Mouse (Mus musculus) left cerebral cortex, adult 9 months (tissue): ENCODE measurements around the gene Gm10778.

Experiments
- DNase-seq, 2 experiments: peaks; one replicate each; pipeline ENCODE4 v3.0.0; 2022; ENCODE audit warnings: low spot score in 2 of 2

Gene Gm10778

DNA sequence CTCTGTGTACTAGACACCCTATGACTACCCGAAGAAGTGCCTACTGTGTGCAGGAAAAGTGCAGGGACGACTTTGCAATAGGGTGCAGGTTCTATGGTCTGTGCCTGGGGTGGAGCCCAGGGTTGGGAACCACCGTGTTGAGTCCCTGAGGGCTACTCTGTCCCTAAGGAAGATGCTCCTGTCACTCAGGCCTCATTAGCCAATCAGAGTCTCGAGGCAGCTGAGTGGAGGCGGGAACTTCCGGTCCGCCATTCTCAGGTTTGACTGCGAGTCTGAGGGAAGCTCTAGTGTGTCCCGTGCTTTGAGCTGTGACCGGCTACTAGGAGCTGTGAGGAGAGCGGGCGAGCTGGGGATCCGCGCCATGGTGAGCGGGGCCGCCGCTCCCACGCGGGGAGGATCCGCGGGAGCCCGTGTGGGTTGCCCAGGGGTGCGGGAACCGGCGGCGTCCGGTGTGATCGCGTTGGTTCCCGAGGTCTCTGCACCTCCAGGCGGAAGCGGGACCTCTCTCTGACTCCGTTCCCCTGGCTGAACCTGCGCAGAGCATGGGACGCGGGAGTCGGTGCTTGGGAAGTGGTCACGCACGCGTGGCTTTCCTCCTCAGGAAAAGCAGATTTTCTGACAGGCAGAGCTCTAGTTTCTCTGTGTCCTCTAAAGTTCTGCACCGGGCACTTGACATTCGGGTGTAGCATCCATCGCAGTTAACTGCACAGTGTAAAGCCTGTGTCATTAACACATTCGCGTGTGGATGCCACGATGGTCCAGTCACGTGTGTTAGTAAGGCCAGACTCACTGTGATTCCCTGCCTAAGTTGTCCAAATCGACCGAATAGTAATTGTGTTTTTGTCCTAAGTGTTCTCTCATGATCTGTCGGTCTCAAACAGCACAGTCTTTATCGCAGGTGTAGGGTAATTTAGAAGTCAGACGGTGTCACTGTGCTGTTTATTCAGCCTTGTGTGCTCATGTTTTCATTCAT is at the start of gene Gm10778:
Gene Gm10778, plus strand, starts transcription at position 257 of the 973 bp plus-strand sequence.
- peak; percentile 79 to 92 for DNase-seq

DNA sequence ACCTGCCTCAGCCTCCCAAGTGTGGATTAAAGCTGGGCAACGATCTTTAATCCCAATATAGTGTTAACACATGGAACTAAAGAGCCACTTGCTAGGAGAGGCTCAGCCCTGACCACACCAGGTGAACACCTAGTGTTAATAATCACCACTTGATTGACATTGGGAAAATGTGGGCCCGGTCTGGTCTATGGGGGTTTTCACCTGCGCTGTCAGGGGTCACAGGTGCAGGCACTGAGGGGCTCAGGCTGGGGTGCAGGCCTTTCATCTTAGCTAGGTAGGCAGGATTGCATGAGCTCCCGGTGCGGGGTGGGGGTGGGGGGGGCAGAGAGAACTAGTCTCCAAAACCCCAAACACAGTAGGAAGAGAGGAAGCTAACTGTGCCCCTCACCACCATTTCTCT is 49.2 kb upstream of the Gm10778 start:
- DNase-seq = no peak

GRCm38 (mm10) chr10:81600096-81600495 is 48.8 kb upstream of the Gm10778 start:
- no peak for DNase-seq

DNA sequence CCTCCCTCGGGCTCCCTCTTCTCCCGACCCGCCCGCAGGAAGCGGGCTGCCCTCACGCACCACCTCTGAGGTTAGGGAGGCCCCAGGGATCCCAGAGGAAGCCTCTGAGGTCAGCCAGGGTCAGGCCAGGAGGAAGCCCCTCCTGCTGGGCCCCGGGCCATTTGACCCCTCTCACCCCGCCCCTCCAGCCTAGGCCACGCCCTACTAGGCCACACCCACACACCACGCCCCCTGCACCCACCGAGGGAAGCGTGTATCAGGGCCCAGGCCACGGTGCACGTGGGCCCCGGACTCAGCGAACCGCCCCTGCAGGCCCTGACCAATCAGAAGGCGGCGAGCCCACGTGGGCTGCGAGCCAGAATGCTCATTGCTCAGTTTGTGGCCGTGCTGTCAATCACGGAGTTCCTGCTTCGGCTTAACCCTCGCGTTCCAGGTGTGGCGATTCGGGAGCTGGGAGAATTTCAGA is 48.1 kb upstream of the Gm10778 start, which contains the start of gene Tle6:
Gene Tle6, minus strand, starts transcription at position 336 of the 466 bp plus-strand sequence.
- DNase-seq = peak; percentile 86 to 95

DNA sequence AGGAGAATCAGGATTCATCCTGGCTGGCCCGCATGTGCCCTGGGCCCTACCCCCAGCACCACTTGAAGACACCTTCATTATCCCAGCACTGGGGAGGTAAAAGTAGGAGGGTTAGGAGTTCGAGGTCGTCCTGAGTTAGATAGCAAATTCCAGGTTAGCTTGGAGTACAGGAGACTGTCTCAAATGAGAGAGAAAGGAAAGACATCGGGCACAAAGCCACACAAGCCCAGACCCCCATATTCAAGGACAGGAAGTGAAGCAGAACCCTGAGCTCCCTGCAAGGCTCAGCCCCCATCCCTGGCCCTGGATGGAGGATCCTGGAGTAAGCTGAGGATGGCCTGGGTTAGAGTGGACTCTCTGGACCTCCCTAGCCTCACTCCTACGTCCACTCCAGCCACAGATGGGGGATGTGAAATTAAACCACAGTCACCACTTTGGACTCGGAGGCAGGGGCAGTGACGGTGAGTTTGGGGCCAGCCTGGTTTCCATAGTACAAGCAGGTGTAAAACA is 47.4 kb upstream of the Gm10778 start:
- DNase-seq = no peak

DNA sequence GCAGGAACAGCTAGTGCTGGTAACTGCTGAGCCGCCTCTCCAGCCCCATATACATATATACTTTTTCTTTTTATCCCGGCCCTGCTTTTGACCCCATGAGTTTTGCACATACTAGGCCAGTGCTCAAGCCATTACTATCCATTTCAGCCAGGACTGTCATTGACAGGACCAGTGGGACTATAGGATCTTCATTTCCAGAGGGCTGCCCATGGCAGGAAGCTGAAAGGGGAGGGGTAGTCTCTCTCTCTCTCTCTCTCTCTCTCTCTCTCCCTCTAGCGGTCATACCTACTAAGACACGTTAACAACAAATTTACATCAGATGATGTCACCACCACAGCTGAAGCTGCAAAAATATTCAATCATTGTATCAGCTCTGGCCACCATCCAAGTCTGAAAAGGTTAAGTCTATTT is 46.1 kb upstream of the Gm10778 start:
- peak in 1 of 2 experiments; percentile 37 for DNase-seq

GRCm38 (mm10) chr10:81604019-81604967 is 44.6 kb upstream of the Gm10778 start:
- no peak for DNase-seq

- DNase-seq = peak in 1 of 2 experiments; percentile 90
Observed at GRCm38 (mm10) chr10:81604968-81605665, 43.7 kb upstream of the Gm10778 start.

- DNase-seq = no peak
Observed at GRCm38 (mm10) chr10:81605666-81605973, 43.2 kb upstream of the Gm10778 start.

DNA sequence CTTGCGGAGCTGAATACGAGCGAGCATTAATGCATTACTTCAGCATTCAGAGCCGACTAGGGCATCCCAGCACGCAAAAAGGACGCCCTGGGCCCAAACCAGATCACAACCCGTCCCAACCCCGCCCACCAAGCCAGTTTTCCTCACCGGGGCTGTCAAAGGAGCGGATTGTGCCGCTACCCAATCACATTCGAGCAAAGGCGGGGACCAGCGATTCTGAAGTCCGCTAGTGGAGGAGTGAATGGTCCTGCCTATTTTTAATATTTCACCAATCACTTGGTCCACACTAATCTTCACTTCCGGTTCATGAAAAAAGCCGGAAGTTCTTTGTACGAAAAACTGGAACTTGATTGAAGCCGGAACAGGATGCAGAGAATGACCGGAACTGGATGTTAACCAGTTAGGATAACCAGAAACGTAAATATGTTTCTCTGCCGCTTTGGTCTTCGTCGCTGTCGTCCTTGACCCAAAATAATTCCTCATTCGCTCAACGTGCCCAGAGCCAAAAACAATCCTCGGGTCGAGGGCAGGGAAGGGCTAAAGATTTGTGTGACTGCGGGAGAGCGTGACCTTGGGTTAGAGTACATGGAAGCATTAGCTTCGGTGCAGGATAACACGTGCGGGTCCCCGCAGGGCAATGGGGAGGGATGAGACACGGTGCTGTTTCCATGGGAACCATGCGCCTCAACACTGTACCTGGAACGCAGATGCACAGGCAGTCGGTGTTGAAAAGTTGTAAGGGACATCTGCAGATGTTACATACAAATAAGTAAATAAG is 42.7 kb upstream of the Gm10778 start, which contains the start of gene BC025920:
Gene BC025920, plus strand, starts transcription at position 297 of the 778 bp plus-strand sequence.
- DNase-seq = peak; percentile 96 to 97

DNA sequence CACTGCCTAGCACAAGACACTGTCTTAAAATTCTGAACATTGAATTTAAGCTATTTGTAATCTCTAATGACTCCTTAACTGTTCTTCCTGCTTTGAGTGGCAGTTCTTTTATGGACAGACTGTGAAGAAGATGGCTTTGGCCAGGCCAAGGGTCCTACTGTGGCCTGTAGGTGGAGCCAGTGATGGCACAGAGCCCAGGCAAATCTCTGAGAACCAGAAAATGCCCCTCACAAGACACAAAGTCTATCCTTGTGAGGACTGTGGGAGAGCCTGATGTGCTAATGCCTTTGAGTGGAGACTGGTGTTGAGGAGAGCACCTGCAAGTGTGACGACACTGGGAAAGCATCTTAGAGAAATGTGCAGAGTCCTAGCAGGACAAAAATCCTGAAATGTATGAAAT is 40.6 kb upstream of the Gm10778 start:
- no peak for DNase-seq

GRCm38 (mm10) chr10:81612779-81613178 is 36.1 kb upstream of the Gm10778 start:
- DNase-seq = no peak

DNA sequence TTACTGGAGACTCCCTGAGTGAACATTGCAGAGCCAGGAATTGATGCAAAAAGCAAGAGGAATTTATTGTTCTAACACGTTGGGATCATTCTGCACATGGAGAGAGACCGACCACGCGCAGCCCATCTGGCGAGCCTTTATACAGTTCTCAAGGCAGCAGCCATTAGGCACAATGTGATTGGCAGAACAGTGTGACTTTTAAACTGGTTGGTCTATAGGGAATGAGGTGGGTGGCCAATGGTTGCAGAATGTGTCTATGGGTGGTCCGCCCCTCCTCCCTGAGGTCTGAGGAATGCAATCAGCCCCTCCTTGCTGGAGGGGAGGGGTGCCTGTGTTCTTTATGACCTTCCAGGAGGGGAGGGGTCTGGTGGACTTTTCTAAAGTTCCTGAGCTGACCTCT is 33.4 kb upstream of the Gm10778 start:
- DNase-seq = no peak

GRCm38 (mm10) chr10:81619976-81620375 is 28.9 kb upstream of the Gm10778 start:
- DNase-seq = no peak

GRCm38 (mm10) chr10:81620786-81621185 is 28.1 kb upstream of the Gm10778 start:
- no peak for DNase-seq

GRCm38 (mm10) chr10:81623441-81623840 is 25.4 kb upstream of the Gm10778 start:
- DNase-seq = no peak

- no peak for DNase-seq
Observed at GRCm38 (mm10) chr10:81626101-81626993, 22.5 kb upstream of the Gm10778 start.

DNA sequence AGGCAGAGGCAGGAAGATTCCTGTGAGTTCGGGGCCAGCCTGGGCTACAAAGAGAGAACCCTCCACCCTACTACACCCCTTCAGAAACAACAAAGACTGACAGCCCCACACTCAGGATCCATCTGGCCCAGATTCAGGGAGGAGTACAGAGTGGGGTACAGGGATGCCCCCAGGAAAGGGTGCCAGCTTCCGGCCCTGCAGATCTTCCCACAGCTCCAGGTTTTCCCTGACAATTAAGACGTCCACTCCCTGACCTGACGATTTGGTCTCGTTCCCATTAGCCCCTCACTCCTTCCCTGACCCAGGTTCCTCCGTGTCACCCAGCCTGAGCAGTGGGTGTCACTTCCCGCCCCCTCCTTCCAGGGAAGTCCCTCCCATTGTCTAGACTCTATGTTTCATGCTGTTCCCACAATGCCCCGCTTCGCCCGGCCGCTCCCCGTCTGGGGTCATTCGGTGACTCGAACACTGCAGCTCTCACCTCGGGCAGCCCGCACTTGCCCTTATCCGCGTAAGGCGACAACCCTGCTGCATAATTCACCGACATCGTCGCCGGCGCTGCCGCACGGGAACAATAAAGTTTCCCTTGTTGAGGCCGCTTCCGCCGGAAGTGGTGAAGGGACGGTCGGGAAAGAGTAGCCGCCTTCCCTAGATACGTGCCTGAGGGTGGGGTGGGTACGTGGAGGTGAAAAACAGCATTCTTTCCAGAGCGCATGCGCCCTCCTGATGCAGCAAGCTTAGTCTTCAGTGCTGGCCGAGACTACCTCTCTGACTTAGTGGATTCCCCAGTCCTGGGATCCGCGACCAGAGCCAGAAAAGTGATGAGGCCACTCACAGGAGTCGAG is 21.6 kb upstream of the Gm10778 start, which contains the start of gene Sirt6:
Gene Sirt6, minus strand, starts transcription at position 804 of the 842 bp plus-strand sequence.
- DNase-seq = peak; percentile 89 to 94
